Mouse (Mus musculus) forebrain, embryonic 16.5 days (tissue): ENCODE measurements around the gene Isca2. TPM values are rescaled to one million over a fixed set of nuclear protein-coding genes. Genes with fewer than 3 reads are reported as not detected.

Experiments
- ATAC-seq: fragments of 200-750 bp; cut with Nextera tagmentation; 2 replicates; pipeline ENCODE4 v1.8.0; 2017; ENCODE audit warnings: mild to moderate bottlenecking, moderate library complexity
- H3K27ac ChIP-seq: fragments of 300-500 bp; sonication (generic); 2 replicates; pipeline ENCODE4 v1.5.1; 2014; ENCODE audit warnings: low read length, control low read depth
- H3K27me3 ChIP-seq: fragments of 300-500 bp; sonication (generic); replicated peaks from 2 replicates; pipeline ENCODE4 v1.6.1; 2014; ENCODE audit warnings: low read length; ENCODE audit not compliant: control insufficient read depth, insufficient read depth
- H3K36me3 ChIP-seq: fragments of 300-500 bp; sonication (generic); 2 replicates; pipeline ENCODE4 v1.6.1; 2014; ENCODE audit not compliant: control insufficient read depth, insufficient read depth
- H3K4me1 ChIP-seq: fragments of 300-500 bp; sonication (generic); replicated peaks from 2 replicates; pipeline ENCODE4 v1.6.1; 2014; ENCODE audit warnings: low read length; ENCODE audit not compliant: control insufficient read depth, insufficient read depth
- H3K4me2 ChIP-seq: fragments of 300-500 bp; sonication (generic); 2 replicates; pipeline ENCODE4 v1.6.1; 2014; ENCODE audit warnings: mild to moderate bottlenecking, low read length, control low read depth
- H3K4me3 ChIP-seq: fragments of 300-500 bp; sonication (generic); replicated peaks from 2 replicates; pipeline ENCODE4 v1.5.1; 2014; ENCODE audit warnings: mild to moderate bottlenecking, low read length, control low read depth
- H3K9ac ChIP-seq: fragments of 300-500 bp; sonication (generic); replicated peaks from 2 replicates; pipeline ENCODE4 v1.6.1; 2014; ENCODE audit warnings: low read depth, low read length, control low read depth
- H3K9me3 ChIP-seq: fragments of 300-500 bp; sonication (generic); 2 replicates; pipeline ENCODE4 v1.6.1; 2016; ENCODE audit warnings: low read length; ENCODE audit not compliant: control insufficient read depth
- WGBS: fragments of 180-500 bp; shearing (Covaris S2); extraction: QIAGEN DNeasy Blood & Tissue Kit; methylation state at CpG from one replicate; pipeline ENCODE4 v1.1.7; 2014; 5-methylcytosine and 5-hydroxymethylcytosine counted together
- polyA plus RNA-seq: library from polyadenylated mRNA; unstranded; fragments of >200 nt; fragmentation: Nextera tagmentation; extraction: Ambion mirVana; gene quantifications from 2 replicates; pipeline ENCODE4 v1.2.1, GENCODE M21; 2015

Gene Isca2
- polyA plus RNA-seq, 1 experiment from 2014 or later = 141 TPM

DNA sequence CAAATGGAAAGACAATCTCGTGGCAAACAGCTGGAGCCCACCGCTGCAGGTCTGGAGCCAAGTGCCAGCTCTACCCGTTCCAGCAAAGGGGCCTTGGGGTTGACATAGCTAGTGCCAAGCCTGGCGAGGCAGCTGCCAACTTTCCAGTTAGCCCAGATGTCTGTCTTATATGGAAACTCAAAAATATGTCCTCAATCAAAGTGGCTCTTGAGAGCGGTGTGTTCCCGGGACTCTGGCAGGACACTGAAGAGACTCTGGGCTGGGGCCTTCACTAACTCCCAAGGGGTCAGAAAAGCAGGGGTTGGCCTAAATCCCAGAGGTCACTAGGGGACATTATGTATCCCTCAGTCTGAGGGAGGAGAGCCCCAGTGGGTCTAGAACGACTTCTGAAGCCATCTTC, 50.5 kb downstream of the Isca2 start:
- no peak overlapping the region for H3K9ac ChIP-seq
- no peaks in the 10 kb centered on the region for H3K27me3 ChIP-seq
- peaks cover 6% of the 10 kb centered on the region; the same call in 1 of the 2 replicates for H3K4me1 ChIP-seq
- 76% methylated on average over 7 of the region's 7 CpGs for WGBS
- no peaks in the 10 kb centered on the region for H3K36me3 ChIP-seq
- no peak overlapping the region for H3K4me2 ChIP-seq
- no peak overlapping the region for H3K27ac ChIP-seq
- H3K4me3 ChIP-seq = no peak overlapping the region
- ATAC-seq = no peak
- H3K9me3 ChIP-seq = no peaks in the 10 kb centered on the region

DNA sequence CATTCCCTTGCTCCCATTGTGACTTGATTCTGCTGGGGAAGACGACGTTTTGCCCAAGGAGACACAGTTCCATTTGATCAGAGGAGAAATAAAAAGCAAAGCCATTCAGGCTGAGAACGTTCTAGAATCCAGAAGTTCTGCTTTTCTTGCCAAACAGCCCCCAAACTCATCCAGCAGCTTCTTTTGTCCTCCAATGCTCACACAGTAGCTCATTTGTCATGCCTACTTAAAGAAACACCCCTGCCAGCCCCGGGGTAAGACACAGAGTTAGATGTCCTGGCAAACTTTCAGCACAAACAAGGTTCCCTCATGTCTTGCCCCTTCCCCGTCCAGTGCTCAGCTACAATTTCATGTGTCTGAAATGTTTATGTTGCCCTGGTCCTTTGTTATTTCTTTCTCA, 51.2 kb downstream of the Isca2 start:
- no peak overlapping the region for H3K4me2 ChIP-seq
- no peak overlapping the region for H3K4me3 ChIP-seq
- H3K36me3 ChIP-seq = no peaks in the 10 kb centered on the region
- H3K27ac ChIP-seq = no peak overlapping the region
- no peaks in the 10 kb centered on the region for H3K27me3 ChIP-seq
- H3K9me3 ChIP-seq = no peaks in the 10 kb centered on the region
- no peak overlapping the region for H3K9ac ChIP-seq
- peaks cover 5% of the 10 kb centered on the region; the same call in 1 of the 2 replicates for H3K4me1 ChIP-seq
- no peak for ATAC-seq
- WGBS = 52% methylated on average over 5 of the region's 5 CpGs

Other genes starting within 250 kb of the Isca2 start
- gene Vsx2, start 203.5 kb upstream of the Isca2 start, polyA plus RNA-seq = 0.06 and 0.10 TPM in 2 replicates
- gene Abcd4, start 155.8 kb upstream of the Isca2 start, polyA plus RNA-seq = 10.1 and 15.5 TPM in 2 replicates
- 0.18 TPM in 1 of 2 replicates, not detected in the other for gene Vrtn, start 132.2 kb upstream of the Isca2 start, polyA plus RNA-seq
- gene Syndig1l, start 74.4 kb upstream of the Isca2 start, polyA plus RNA-seq = 3.4 and 4.2 TPM in 2 replicates
- gene Npc2, start 99 bp upstream of the Isca2 start, polyA plus RNA-seq = 76.8 and 80.8 TPM in 2 replicates
- gene Ltbp2, start 103.3 kb downstream of the Isca2 start, polyA plus RNA-seq = 0.30 and 0.37 TPM in 2 replicates
- gene Fcf1, start 197.6 kb downstream of the Isca2 start, polyA plus RNA-seq = 108 and 118 TPM in 2 replicates
- 39.3 and 43.5 TPM in 2 replicates for gene Arel1, start 197.6 kb downstream of the Isca2 start, polyA plus RNA-seq
- gene Ylpm1, start 223.1 kb downstream of the Isca2 start, polyA plus RNA-seq = 43.6 and 43.8 TPM in 2 replicates